Mouse (Mus musculus) olfactory bulb, adult 2 months (tissue): ENCODE measurements around the gene Gabrg3. TPM values are rescaled to one million over a fixed set of nuclear protein-coding genes. Genes with fewer than 3 reads are reported as not detected.

ENCODE experiments used
- H3K27ac ChIP-seq: fragments of 200-500 bp; 2 replicates; pipeline ENCODE4 v1.5.1; 2012; ENCODE audit warnings: low read depth, low read length; ENCODE audit not compliant: insufficient read depth
- H3K4me1 ChIP-seq: fragments of 200-500 bp; 2 replicates; pipeline ENCODE4 v1.6.1; 2012; ENCODE audit warnings: low read length; ENCODE audit not compliant: control insufficient read depth, insufficient read depth
- H3K4me3 ChIP-seq: fragments of 200-500 bp; 2 replicates; pipeline ENCODE4 v1.5.1; 2012; ENCODE audit warnings: mild to moderate bottlenecking, low read depth, low read length, moderate library complexity; ENCODE audit not compliant: insufficient read depth
- CTCF ChIP-seq: fragments of 200-500 bp; IDR thresholded peaks from 2 replicates; pipeline ENCODE4 v1.5.1; 2012; ENCODE audit warnings: low read depth, mild to moderate bottlenecking, low read length, moderate library complexity; ENCODE audit not compliant: insufficient read depth
- POLR2A ChIP-seq: fragments of 200-500 bp; IDR thresholded peaks from 2 replicates; pipeline ENCODE4 v1.6.1; 2012; ENCODE audit warnings: mild to moderate bottlenecking, low read depth, low read length, moderate library complexity; ENCODE audit not compliant: insufficient read depth
- WGBS: fragments of 180-500 bp; shearing (Covaris S2); methylation state at CpG from one replicate; pipeline ENCODE4 v1.1.7; 2018; 5-methylcytosine and 5-hydroxymethylcytosine counted together
- polyA plus RNA-seq: library from polyadenylated mRNA; stranded (reverse); fragments of >200 nt; gene quantifications from 2 replicates; pipeline ENCODE4 v1.2.4, GENCODE M21; 2012; ENCODE audit warnings: low replicate concordance; ENCODE audit not compliant: missing spikeins, insufficient read depth, insufficient read length

Gabrg3 gene
- not detected in 2 replicates for polyA plus RNA-seq

- WGBS, result 1% methylated on average over 70 of the region's 71 CpGs
- H3K27ac ChIP-seq, result peak within 1 kb of the TSS; percentile 47; the same call in 1 of the 2 replicates
- TF ChIP-seq POLR2A (no peak), CTCF (no peak)
- peak within 1 kb of the TSS; percentile 60 for H3K4me3 ChIP-seq
- 0 out of 2 replicates have a peak, but pooled peaks cover 4% of the 10 kb centered on the region for H3K4me1 ChIP-seq
These were observed at the start of gene Gabrg3 for GRCm38 (mm10) chr7:57386517-57387340. Gabrg3 (minus strand) TSS chr7:57387188.

GRCm38 (mm10) chr7:57422675-57423074 lies 35.7 kb upstream of the Gabrg3 start:
- WGBS, result 60% methylated on average over 1 of the region's 1 CpGs
- H3K4me3 ChIP-seq, result no peak overlapping the region
- H3K27ac ChIP-seq, result no peak overlapping the region
- TF ChIP-seq CTCF (no peak), POLR2A (no peak)
- 0 out of 2 replicates have a peak, but pooled peaks cover 2% of the 10 kb centered on the region for H3K4me1 ChIP-seq

GRCm38 (mm10) chr7:57421044-57421443 lies 34.1 kb upstream of the Gabrg3 start:
- H3K27ac ChIP-seq, result no peak overlapping the region
- TF ChIP-seq POLR2A (no peak), CTCF (no peak)
- 89% methylated on average over 1 of the region's 1 CpGs for WGBS

GRCm38 (mm10) chr7:57419392-57419791 lies 32.4 kb upstream of the Gabrg3 start, which contains the start of gene Gabrb3:
Gabrb3 (plus strand) TSS chr7:57419692.
- 91% methylated on average over 2 of the region's 2 CpGs for WGBS
- no peak for TF ChIP-seq CTCF
- TF ChIP-seq POLR2A, result no peak
- H3K4me3 ChIP-seq, result no peak within 1 kb of the TSS
- 0 out of 2 replicates have a peak, but pooled peaks cover 2% of the 10 kb centered on the region for H3K4me1 ChIP-seq
- no peak within 1 kb of the TSS for H3K27ac ChIP-seq

More at GRCm38 (mm10) chr7:57421044-57421443, 34.1 kb upstream of the Gabrg3 start:
- 0 out of 2 replicates have a peak, but pooled peaks cover 2% of the 10 kb centered on the region for H3K4me1 ChIP-seq
- H3K4me3 ChIP-seq, result no peak overlapping the region

- no peak overlapping the region for H3K4me3 ChIP-seq
- TF ChIP-seq CTCF, result no peak
- TF ChIP-seq POLR2A, result no peak
- WGBS, result 41% methylated on average over 1 of the region's 1 CpGs
- no peaks in the 10 kb centered on the region for H3K4me1 ChIP-seq
- no peak overlapping the region for H3K27ac ChIP-seq
These were observed 25.9 kb upstream of the Gabrg3 start for GRCm38 (mm10) chr7:57412896-57413295.

GRCm38 (mm10) chr7:57411163-57411562 lies 24.2 kb upstream of the Gabrg3 start:
- H3K4me1 ChIP-seq, result no peaks in the 10 kb centered on the region
- H3K27ac ChIP-seq, result no peak overlapping the region
- TF ChIP-seq POLR2A, result no peak
- no peak for TF ChIP-seq CTCF
- no peak overlapping the region for H3K4me3 ChIP-seq
- WGBS, result 74% methylated on average over 4 of the region's 4 CpGs

GRCm38 (mm10) chr7:57393551-57393950 lies 6.6 kb upstream of the Gabrg3 start:
- TF ChIP-seq CTCF (no peak), POLR2A (no peak)
- 90% methylated on average over 4 of the region's 4 CpGs for WGBS
- Histone ChIP-seq H3K4me1 (no peaks in the 10 kb centered on the region), H3K4me3 (no peak overlapping the region), H3K27ac (no peak overlapping the region)

GRCm38 (mm10) chr7:57390046-57390445 lies 3.1 kb upstream of the Gabrg3 start:
- Histone ChIP-seq H3K4me1 (0 out of 2 replicates have a peak, but pooled peaks cover 4% of the 10 kb centered on the region), H3K4me3 (no peak overlapping the region), H3K27ac (no peak overlapping the region)
- TF ChIP-seq CTCF (no peak), POLR2A (no peak)
- 41% methylated on average over 4 of the region's 4 CpGs for WGBS

- Histone ChIP-seq H3K4me1 (0 out of 2 replicates have a peak, but pooled peaks cover 4% of the 10 kb centered on the region), H3K27ac (no peak overlapping the region), H3K4me3 (peak overlapping the region; percentile 60)
- no peak for TF ChIP-seq CTCF
- no peak for TF ChIP-seq POLR2A
- 10% methylated on average over 6 of the region's 6 CpGs for WGBS
These were observed 310 bp upstream of the Gabrg3 start for GRCm38 (mm10) chr7:57387341-57387654.
